Mouse (Mus musculus) kidney, embryonic 14.5 days (tissue): ENCODE data around the gene Eif4ebp2. TPM values are rescaled to one million over a fixed set of nuclear protein-coding genes. Genes with fewer than 3 reads are reported as not detected.

ENCODE experiments used
- ATAC-seq: fragments of 200-750 bp; cut with Nextera tagmentation; 2 replicates; pipeline ENCODE4 v1.8.0; 2017; ENCODE audit warnings: moderate number of reproducible peaks, mild to moderate bottlenecking, moderate TSS enrichment, moderate library complexity; ENCODE audit not compliant: low FRiP score, low TSS enrichment
- H3K27ac ChIP-seq: fragments of 300-500 bp; sonication (generic); 2 replicates; pipeline ENCODE4 v1.5.1; 2014; ENCODE audit warnings: low read depth, mild to moderate bottlenecking, low read length, moderate library complexity, mixed read lengths
- H3K27me3 ChIP-seq: fragments of 300-500 bp; sonication (generic); 2 replicates; pipeline ENCODE4 v1.6.1; 2014; ENCODE audit warnings: mild to moderate bottlenecking, low read length; ENCODE audit not compliant: control insufficient read depth, insufficient read depth
- H3K36me3 ChIP-seq: fragments of 300-500 bp; sonication (generic); 2 replicates; pipeline ENCODE4 v1.6.1; 2014; ENCODE audit warnings: low read length, mixed read lengths; ENCODE audit not compliant: control insufficient read depth, insufficient read depth
- H3K4me1 ChIP-seq: fragments of 300-500 bp; sonication (generic); 2 replicates; pipeline ENCODE4 v1.6.1; 2014; ENCODE audit warnings: low read length, mixed read lengths; ENCODE audit not compliant: control insufficient read depth, insufficient read depth
- H3K4me2 ChIP-seq: fragments of 300-500 bp; sonication (generic); replicated peaks from 2 replicates; pipeline ENCODE4 v1.6.1; 2014; ENCODE audit warnings: low read depth, mild to moderate bottlenecking, low read length
- H3K4me3 ChIP-seq: fragments of 300-500 bp; sonication (generic); 2 replicates; pipeline ENCODE4 v1.5.1; 2014; ENCODE audit warnings: mild to moderate bottlenecking, low read length
- H3K9ac ChIP-seq: fragments of 300-500 bp; sonication (generic); 2 replicates; pipeline ENCODE4 v1.6.1; 2014; ENCODE audit warnings: low read depth, mild to moderate bottlenecking, low read length, moderate library complexity
- H3K9me3 ChIP-seq: fragments of 300-500 bp; sonication (generic); 2 replicates; pipeline ENCODE4 v1.6.1; 2016; ENCODE audit warnings: low read length; ENCODE audit not compliant: control insufficient read depth
- WGBS: fragments of 180-500 bp; shearing (Covaris S2); extraction: QIAGEN DNeasy Blood & Tissue Kit; methylation state at CpG from one replicate; pipeline ENCODE4 v1.1.7; 2014; 5-methylcytosine and 5-hydroxymethylcytosine counted together
- polyA plus RNA-seq: library from polyadenylated mRNA; unstranded; fragments of >200 nt; fragmentation: Nextera tagmentation; extraction: Ambion mirVana; gene quantifications from 2 replicates; pipeline ENCODE4 v1.2.1, GENCODE M21; 2014

Gene Eif4ebp2
- polyA plus RNA-seq, 1 experiment from 2014 or later: 61.9 TPM

DNA sequence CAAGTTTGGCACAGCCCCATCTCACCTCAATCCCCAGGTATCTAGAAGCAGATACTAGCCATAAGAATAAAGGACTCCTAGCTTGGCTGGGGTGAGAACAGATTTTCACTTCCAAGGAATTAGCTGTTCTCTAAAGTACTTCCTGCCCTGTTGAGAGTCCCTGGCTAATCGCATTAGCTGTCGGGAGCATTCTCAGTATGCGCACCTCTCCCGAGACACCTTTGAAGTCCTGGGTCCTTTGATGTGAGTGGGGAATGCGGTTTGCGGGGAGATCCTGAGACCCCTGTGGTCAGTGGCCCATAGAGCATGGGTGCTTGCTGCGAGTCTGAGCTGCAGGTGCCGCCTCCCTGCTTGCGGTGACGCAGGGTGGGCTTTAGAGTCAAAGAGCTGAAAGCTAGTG is 46.5 kb downstream of the Eif4ebp2 start:
- Histone ChIP-seq H3K9ac (no peak overlapping the region), H3K27me3 (no peaks in the 10 kb centered on the region; the same call in 1 of the 2 replicates), H3K9me3 (no peaks in the 10 kb centered on the region), H3K4me2 (no peak overlapping the region), H3K36me3 (no peaks in the 10 kb centered on the region), H3K4me3 (no peak overlapping the region), H3K4me1 (0 out of 2 replicates have a peak, but pooled peaks cover 3% of the 10 kb centered on the region), H3K27ac (no peak overlapping the region)
- 8% methylated on average over 10 of the region's 10 CpGs for WGBS
- no peak for ATAC-seq

DNA sequence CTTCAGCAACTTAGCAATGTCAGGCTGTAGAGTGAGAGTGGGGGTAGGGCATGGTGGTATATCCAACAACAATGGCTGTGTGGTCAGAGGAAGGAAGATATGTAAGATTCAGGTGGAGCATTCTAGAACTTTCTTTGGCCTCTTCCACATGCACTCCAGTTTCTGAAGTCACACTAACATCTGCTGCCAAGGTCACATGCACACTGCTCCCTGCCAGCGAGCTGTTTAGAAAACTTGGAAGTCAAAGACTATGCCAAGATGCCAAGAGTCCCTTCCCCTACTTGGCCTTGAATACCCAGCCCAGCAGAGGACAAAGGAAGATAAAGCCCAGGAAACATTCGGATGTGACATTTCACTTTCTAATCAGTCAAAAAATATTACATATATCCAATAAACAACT is 49.5 kb downstream of the Eif4ebp2 start:
- WGBS: 94% methylated on average over 2 of the region's 2 CpGs
- H3K9me3 ChIP-seq: no peaks in the 10 kb centered on the region
- ATAC-seq: no peak

DNA sequence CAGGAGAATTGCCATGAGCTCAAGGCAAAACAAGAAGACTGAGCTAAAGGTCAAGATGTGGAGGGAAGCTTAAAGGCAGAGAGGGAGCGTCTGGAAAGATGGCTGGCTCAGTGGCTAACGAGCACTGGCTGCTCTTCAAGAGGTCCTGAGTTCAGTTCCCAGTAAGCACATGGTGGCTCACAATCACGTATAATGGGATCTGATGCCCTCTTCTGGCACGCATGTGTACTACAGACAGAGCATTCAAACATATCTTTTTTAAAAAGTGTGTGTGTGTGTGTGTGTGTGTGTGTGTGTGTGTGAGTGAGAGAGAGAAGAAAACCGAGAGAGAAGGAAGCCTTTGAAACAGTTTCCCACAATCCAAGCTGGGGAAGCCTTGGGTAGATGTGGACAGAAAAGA is 50.0 kb downstream of the Eif4ebp2 start:
- Histone ChIP-seq H3K27ac (no peak overlapping the region), H3K4me1 (no peaks in the 10 kb centered on the region), H3K9me3 (no peaks in the 10 kb centered on the region), H3K27me3 (no peaks in the 10 kb centered on the region; the same call in 1 of the 2 replicates), H3K4me3 (no peak overlapping the region), H3K36me3 (no peaks in the 10 kb centered on the region), H3K9ac (no peak overlapping the region), H3K4me2 (no peak overlapping the region)
- WGBS: 79% methylated on average over 5 of the region's 5 CpGs
- ATAC-seq: no peak

More for the DNA sequence above, 49.5 kb downstream of the Eif4ebp2 start:
- H3K27me3 ChIP-seq: no peaks in the 10 kb centered on the region; the same call in 1 of the 2 replicates
- no peak overlapping the region for H3K27ac ChIP-seq
- no peak overlapping the region for H3K4me2 ChIP-seq
- no peak overlapping the region for H3K9ac ChIP-seq
- no peaks in the 10 kb centered on the region for H3K4me1 ChIP-seq
- H3K36me3 ChIP-seq: no peaks in the 10 kb centered on the region
- H3K4me3 ChIP-seq: no peak overlapping the region

DNA sequence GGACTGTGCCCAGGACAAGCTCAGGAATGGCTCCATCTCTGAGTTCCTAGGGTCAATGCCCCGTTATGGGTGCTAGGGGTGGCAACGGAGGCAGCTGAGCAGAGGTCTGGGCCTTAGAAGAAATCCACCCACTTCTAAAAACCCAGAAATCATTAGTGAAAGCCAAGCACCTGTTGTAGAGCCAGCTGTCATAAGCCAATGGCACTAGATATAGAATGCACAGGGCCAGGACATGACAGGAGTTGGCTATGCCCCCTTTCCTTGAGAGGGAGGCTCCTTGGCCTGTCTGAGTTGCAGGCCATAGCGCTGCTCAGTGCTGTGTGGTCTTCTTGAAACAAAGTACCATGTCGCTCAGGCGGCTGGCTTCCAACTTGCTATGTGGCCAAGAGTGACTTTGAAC is 52.1 kb downstream of the Eif4ebp2 start:
- H3K9ac ChIP-seq: no peak overlapping the region
- H3K9me3 ChIP-seq: no peaks in the 10 kb centered on the region
- H3K4me2 ChIP-seq: no peak overlapping the region
- no peaks in the 10 kb centered on the region for H3K27me3 ChIP-seq
- 88% methylated on average over 5 of the region's 5 CpGs for WGBS
- H3K4me3 ChIP-seq: no peak overlapping the region
- H3K27ac ChIP-seq: no peak overlapping the region
- no peaks in the 10 kb centered on the region for H3K36me3 ChIP-seq
- no peaks in the 10 kb centered on the region for H3K4me1 ChIP-seq
- no peak for ATAC-seq

DNA sequence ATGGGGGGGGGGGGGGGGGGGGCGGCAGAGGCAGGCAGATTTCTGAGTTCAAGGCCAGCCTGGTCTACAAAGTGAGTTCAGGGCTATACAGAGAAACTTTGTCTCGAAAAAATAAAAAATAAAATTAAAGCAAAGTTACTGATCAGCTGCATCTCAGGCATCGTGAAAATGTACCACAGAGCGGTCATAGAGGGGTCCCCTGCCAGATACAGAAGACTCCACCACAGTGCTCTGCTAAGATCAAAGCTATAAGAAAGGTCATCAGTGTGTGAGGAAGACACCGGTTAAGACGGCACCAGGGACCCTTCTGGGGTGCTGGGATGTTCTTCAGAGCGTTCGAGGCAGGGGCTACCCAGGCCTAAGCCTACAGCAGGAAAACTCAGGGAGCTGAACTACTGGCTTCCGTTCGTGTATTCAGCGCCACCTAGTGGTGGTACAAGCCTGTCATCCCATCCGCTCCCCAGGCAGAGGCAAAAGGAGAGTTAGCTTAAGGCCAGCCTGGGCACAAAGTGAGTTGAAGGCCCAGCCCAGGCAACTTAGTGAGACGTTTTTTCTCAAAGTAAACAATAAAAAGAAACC is 53.2 kb downstream of the Eif4ebp2 start:
- WGBS: 27% methylated on average over 13 of the region's 13 CpGs
- H3K9ac ChIP-seq: no peak overlapping the region
- no peaks in the 10 kb centered on the region for H3K4me1 ChIP-seq
- H3K4me2 ChIP-seq: no peak overlapping the region
- peak; percentile 74 for ATAC-seq
- H3K9me3 ChIP-seq: no peaks in the 10 kb centered on the region
- H3K4me3 ChIP-seq: no peak overlapping the region
- no peaks in the 10 kb centered on the region for H3K36me3 ChIP-seq
- no peaks in the 10 kb centered on the region for H3K27me3 ChIP-seq
- no peak overlapping the region for H3K27ac ChIP-seq

DNA sequence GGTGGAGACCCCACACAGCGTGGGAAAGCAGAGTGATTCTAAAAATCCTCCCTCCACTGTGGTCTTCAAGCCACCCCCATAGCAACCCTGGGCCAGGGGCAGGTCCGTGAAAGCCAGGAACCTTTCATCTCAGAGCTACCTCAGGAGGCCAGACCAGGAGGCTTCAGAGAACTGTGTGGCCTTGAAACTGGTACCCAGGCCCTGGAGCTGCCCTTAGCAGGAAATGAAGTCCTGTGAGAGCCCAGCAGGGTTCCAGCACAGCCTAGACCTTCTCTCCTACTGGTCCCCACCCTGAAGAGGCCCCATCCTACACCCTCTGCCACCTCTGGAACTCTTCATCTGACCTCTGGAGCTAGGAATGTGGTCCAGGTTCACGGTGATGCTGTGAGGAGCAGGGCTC is 54.3 kb downstream of the Eif4ebp2 start:
- Histone ChIP-seq H3K27ac (no peak overlapping the region), H3K4me1 (no peaks in the 10 kb centered on the region), H3K9me3 (no peaks in the 10 kb centered on the region), H3K36me3 (no peaks in the 10 kb centered on the region), H3K4me3 (no peak overlapping the region), H3K9ac (no peak overlapping the region), H3K27me3 (no peaks in the 10 kb centered on the region), H3K4me2 (no peak overlapping the region)
- 58% methylated on average over 3 of the region's 3 CpGs for WGBS
- no peak for ATAC-seq

DNA sequence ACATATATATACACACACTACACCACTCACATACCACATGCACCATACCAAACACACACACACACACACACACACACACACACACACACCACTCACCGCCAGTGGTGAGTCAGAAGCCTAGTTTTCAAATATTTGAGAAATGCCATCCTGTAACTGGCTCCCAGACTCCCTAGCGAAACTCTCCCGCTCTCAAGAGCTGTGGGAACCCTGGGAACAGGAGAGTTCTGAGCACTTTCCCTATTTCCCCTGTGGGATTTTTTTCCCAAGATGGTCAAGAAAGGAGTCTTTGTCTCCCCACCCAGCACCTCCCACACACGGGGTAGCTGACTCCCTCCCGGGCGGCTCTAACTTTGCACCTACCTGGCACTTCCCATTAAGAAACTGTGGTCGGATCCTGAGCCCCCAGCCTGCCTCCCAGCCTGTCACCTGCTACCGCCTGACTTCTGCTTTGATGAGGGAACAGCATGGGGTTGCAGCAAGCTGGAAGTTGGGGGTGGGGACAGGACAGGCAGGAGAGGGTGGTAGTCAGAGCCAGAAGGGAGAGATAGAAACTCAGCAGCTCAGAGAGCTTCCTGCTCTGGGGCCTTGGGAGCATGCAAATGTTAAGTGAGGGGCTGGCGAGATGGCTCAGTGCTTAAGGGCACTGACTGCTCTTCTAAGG is 57.9 kb downstream of the Eif4ebp2 start:
- ATAC-seq: no peak
- WGBS: 17% methylated on average over 9 of the region's 9 CpGs
- H3K9ac ChIP-seq: 0 out of 2 replicates have a peak overlapping the region, but pooled peaks have one; percentile 14
- H3K4me1 ChIP-seq: no peaks in the 10 kb centered on the region; the same call in 1 of the 2 replicates
- H3K9me3 ChIP-seq: no peaks in the 10 kb centered on the region
- H3K27me3 ChIP-seq: no peaks in the 10 kb centered on the region
- H3K27ac ChIP-seq: no peak overlapping the region
- no peaks in the 10 kb centered on the region for H3K36me3 ChIP-seq
- H3K4me2 ChIP-seq: peak overlapping the region; percentile 13; the same call in 1 of the 2 replicates
- no peak overlapping the region for H3K4me3 ChIP-seq

DNA sequence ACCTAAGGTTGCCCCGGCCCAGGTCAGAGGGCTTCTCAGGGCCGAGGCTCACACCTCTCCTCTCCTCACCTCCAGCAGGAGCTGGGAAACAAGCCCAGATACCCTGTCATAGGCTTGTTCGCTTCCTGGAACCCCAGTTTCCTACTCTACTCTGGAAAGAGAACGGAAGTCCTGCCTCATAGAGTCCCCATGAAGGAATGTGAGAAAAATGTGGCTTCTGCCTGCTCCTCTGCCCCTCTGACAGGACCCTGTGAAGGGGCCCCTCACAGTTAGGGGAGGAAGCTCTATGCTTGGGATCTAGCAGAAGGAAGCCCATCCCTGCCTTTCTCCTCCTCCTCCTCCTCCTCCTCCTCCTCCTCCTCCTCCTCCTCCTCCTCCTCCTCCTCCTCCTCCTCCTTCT is 59.9 kb downstream of the Eif4ebp2 start:
- no peaks in the 10 kb centered on the region for H3K36me3 ChIP-seq
- no peak overlapping the region for H3K4me3 ChIP-seq
- H3K27me3 ChIP-seq: no peaks in the 10 kb centered on the region
- WGBS: 38% methylated on average over 4 of the region's 4 CpGs
- H3K4me1 ChIP-seq: no peaks in the 10 kb centered on the region; the same call in 1 of the 2 replicates
- H3K27ac ChIP-seq: no peak overlapping the region
- no peak for ATAC-seq
- no peak overlapping the region for H3K4me2 ChIP-seq
- H3K9me3 ChIP-seq: no peaks in the 10 kb centered on the region
- no peak overlapping the region for H3K9ac ChIP-seq

DNA sequence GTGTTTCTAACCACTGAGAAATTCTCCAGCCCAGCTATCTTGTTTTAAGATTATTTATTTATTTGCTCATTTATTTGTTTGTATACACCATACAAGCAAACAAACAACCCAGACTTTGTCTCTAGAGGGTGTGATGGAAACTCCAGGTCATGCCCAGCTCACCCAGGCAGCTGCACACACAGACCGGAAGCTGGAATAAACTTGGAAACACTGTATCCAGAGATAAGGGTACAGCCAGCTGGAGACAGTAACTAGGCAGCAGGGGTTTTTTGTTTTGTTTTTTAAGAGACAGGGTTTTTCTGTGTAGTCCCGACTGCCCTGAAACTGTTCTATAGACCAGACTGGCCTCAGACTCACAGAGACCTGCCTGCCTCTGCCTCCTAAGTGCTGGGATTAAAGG is 62.3 kb downstream of the Eif4ebp2 start:
- H3K27ac ChIP-seq: no peak overlapping the region
- 75% methylated on average over 2 of the region's 2 CpGs for WGBS
- no peak overlapping the region for H3K9ac ChIP-seq
- no peak for ATAC-seq
- no peak overlapping the region for H3K4me3 ChIP-seq
- no peaks in the 10 kb centered on the region; the same call in 1 of the 2 replicates for H3K4me1 ChIP-seq
- H3K9me3 ChIP-seq: no peaks in the 10 kb centered on the region
- no peaks in the 10 kb centered on the region for H3K27me3 ChIP-seq
- no peaks in the 10 kb centered on the region for H3K36me3 ChIP-seq
- no peak overlapping the region for H3K4me2 ChIP-seq
